Mouse (Mus musculus) embryo, embryonic 10 days (tissue): ENCODE results near the gene Flg2.

Experiments used
- DNase-seq: peaks from one replicate; pipeline ENCODE4 v3.0.0-alpha.2; 2015; ENCODE audit warnings: low spot score

The Flg2 gene

DNA sequence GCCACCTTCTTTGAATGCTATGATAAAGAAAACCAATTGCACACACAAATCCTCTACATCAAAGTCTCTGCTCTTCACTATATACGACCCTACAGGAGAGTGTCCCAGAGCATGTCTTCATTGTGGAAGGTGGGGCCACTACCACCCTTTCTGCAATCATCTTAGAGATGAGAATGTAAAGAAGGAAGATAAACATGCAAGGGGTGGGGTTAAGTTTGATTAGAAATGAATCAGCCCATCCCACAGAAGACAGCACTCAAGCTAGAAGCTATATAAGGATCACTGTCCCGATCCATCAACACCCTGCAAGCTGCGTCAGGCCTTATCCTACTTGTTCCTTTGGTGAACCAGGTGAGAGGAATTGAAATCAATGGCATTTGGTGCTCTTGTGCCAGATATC, at the start of gene Flg2:
Flg2 (plus strand) TSS at position 301 of the 400 bp plus-strand sequence.
- DNase-seq: no peak

GRCm38 (mm10) chr3:93162502-93162901, 34.6 kb upstream of the Flg2 start:
- no peak for DNase-seq

GRCm38 (mm10) chr3:93162996-93163592, 34.0 kb upstream of the Flg2 start:
- DNase-seq: no peak

GRCm38 (mm10) chr3:93180856-93181255, 16.2 kb upstream of the Flg2 start:
- DNase-seq: no peak

DNA sequence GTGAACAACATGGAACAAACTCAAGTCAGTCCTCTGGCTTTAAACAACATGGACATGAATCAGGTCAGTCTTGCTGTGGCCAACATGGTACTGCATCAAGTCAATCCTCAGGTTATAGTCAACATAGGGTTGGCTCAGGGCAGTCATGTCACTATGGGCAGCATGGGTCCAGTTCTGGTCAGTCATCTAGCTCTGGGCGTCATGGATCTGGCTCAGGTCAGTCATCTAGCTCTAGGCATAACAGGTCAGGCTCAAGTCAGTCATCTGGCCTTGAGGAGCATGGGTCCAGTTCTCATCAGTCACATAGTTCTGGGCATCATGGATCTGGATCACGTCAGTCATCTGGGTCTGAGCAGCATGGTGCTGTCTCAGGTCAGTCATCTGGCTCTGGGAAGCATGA, 4.9 kb downstream of the Flg2 start:
- DNase-seq: no peak

DNA sequence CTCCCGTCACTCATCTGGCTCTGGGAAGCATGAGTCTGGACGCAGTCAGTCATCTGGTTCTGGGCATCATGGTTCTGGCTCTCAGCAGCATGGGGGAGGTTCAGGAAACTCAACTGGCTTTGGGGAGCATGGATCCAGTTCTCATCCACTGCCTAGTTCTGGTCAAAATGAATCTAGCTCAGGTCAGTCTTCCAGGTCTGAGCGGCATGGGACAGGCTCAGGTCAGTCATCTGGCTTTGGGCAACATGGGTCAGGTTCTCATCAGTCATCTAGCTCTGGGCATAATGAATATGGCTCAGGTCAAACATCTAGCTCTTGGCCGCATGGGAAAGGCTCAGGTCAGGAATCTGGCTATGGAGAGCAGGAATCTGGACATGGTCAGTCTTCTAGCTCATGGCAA, 5.4 kb downstream of the Flg2 start:
- no peak for DNase-seq
